Mouse (Mus musculus): Measurements from ENCODE around the gene Arap1. TPM values are rescaled to one million over a fixed set of nuclear protein-coding genes. Genes with fewer than 3 reads are reported as not detected.

The Arap1 gene
- polyA plus RNA-seq, 1 experiment, result 115 TPM

DNA sequence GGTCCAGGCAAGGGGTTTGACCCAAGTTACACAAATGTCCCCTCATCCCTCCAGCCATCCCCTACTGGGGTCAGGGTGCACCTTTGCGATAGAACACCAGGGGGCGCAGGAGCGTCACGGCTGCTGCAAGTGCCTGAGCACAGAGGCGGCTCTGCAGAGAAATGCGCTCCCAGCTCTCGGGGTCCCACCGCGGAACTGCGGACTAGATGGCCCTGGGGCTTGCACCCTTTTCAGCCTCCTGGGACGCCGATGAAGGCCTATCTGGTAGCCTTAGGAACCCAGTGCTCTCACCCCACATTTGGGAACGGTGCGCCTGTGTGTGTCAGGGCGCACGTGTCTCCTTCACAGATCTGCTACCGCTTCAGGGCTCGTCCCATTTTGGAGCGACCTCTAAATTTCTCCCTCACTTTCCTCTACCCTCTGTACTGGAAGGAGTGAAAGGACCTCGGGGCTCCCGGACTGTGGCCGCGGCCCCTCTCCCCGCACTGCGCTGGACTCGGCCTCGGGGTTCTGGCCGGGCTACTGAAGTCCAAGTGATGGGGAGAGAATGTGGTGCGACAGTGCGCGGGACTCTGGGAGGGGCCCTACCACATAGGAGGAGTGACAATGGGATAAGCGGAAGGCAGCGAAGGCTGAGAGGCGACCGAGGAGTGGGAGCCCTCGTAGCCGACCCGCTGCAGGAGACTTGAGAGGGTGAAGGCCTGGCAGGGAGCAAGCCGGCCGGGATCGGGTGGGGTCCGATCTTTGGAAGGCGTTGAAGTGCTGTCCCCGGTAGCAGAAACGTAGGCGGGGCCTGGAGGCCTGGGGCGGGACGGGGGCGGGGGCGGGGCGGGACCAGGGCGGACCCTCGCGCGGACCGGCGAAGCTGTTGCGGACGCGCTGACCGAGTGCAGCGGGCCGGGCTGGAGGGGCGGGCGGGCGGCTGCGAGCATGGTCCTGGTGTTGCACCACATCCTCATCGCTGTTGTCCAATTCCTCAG is 102.8 kb downstream of the Arap1 start:
- Histone ChIP-seq H3K4me3 (ENCODE audit: insufficient read depth, low read length) (peak overlapping the region; percentile 56), H3K27ac (ENCODE audit: insufficient read depth, low read length) (no peak overlapping the region), H3K4me1 (ENCODE audit: control insufficient read depth, insufficient read depth, low read length) (no peaks in the 10 kb centered on the region)
- TF ChIP-seq CTCF (IDR thresholded peaks at IDR 0.05; ENCODE audit: borderline replicate concordance, insufficient read depth, low read length), result peak; percentile 98
- TF ChIP-seq POLR2A (IDR thresholded peaks at IDR 0.05; ENCODE audit: low read depth, low read length), result no peak

DNA sequence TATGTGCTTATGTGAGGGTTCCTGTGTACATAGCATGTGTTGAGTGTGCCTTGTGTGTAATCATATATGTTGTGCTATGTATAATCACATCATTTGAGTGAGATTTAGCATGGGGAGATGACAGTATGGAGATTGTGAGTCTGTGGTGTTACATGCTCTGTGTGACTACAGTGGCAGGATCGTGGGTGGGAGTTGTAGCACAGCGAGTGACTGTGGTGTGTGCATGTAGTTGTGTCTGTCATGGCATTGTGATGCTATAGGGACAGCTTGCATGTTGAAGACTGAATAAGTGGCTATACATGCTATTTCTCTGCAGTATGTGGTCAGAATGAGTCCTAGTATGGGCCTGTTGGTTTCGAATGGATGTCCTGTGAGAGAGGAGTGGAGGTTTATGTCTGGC is 104.8 kb downstream of the Arap1 start:
- H3K4me1 ChIP-seq (ENCODE audit: control insufficient read depth, insufficient read depth, low read length), result no peaks in the 10 kb centered on the region
- H3K4me3 ChIP-seq (ENCODE audit: insufficient read depth, low read length), result no peak overlapping the region
- H3K27ac ChIP-seq (ENCODE audit: insufficient read depth, low read length), result no peak overlapping the region
- TF ChIP-seq CTCF (IDR thresholded peaks at IDR 0.05; ENCODE audit: borderline replicate concordance, insufficient read depth, low read length) (no peak), POLR2A (IDR thresholded peaks at IDR 0.05; ENCODE audit: low read depth, low read length) (no peak)

DNA sequence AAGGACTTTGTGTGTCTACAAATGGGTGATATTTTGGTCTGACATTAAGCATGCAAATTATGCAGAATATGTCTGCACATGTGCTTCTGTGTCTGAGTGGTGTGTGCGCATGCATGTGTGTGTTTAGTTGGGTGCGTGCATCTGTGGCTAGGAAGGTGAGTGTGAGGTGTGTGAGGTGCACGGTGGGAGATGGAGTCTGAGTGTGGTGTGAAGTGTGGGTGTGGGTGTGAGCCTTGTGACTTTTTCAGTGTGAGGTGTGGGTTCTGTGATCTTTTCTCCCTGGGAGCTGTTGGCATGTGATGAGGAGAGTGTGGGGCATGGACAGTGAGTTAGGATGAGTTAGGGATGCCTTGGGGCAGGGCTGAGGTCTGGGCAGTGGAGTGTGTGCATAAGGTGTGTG is 105.4 kb downstream of the Arap1 start:
- no peak for TF ChIP-seq CTCF (IDR thresholded peaks at IDR 0.05; ENCODE audit: borderline replicate concordance, insufficient read depth, low read length)
- no peak for TF ChIP-seq POLR2A (IDR thresholded peaks at IDR 0.05; ENCODE audit: low read depth, low read length)
- H3K4me1 ChIP-seq (ENCODE audit: control insufficient read depth, insufficient read depth, low read length), result no peaks in the 10 kb centered on the region
- H3K4me3 ChIP-seq (ENCODE audit: insufficient read depth, low read length), result no peak overlapping the region
- H3K27ac ChIP-seq (ENCODE audit: insufficient read depth, low read length), result no peak overlapping the region

DNA sequence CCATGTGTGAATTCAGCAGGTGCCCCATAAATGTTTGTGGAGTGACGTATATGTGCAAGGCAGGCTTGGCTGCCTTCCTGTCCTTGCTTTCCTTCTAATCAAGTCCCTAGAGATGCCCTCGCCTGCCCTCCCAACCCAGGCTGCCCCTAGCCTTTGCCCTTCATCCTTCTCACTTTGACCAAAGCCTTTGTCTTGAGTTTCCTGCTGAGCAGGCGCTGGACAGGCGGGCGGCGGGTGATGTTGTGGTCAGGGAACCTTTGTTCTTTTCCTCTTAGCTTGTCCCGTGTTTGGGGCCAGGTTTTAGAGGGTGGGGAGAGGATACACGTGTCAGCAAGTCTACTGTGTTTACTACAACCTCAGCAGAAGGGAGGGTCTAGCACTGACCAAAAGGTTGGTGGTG is 105.9 kb downstream of the Arap1 start:
- H3K4me3 ChIP-seq (ENCODE audit: insufficient read depth, low read length), result no peak overlapping the region
- H3K4me1 ChIP-seq (ENCODE audit: control insufficient read depth, insufficient read depth, low read length), result no peaks in the 10 kb centered on the region
- TF ChIP-seq CTCF (IDR thresholded peaks at IDR 0.05; ENCODE audit: borderline replicate concordance, insufficient read depth, low read length), result no peak
- no peak overlapping the region for H3K27ac ChIP-seq (ENCODE audit: insufficient read depth, low read length)

DNA sequence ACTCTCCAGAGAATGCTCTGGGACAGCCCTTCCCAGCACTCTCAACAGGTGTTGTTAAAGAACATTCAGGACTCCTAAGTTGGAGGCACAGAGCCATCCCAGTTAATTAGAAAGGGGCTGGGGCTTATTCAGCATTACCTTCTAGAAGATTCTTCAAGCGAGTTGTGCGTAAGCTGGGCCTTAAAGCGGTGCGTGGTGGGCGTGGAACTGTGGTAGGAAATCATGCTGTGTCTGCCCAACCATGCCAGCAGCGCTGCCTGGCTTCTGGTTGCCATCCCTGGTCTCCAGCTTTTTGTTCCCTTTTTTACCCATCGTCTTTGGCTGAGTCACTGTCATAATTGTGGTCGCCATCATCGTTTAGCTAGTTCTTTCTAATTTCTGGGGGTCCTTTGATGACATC is 106.6 kb downstream of the Arap1 start:
- Histone ChIP-seq H3K27ac (ENCODE audit: insufficient read depth, low read length) (no peak overlapping the region), H3K4me3 (ENCODE audit: insufficient read depth, low read length) (no peak overlapping the region), H3K4me1 (ENCODE audit: control insufficient read depth, insufficient read depth, low read length) (no peaks in the 10 kb centered on the region)
- TF ChIP-seq POLR2A (IDR thresholded peaks at IDR 0.05; ENCODE audit: low read depth, low read length) (no peak), CTCF (IDR thresholded peaks at IDR 0.05; ENCODE audit: borderline replicate concordance, insufficient read depth, low read length) (no peak)

DNA sequence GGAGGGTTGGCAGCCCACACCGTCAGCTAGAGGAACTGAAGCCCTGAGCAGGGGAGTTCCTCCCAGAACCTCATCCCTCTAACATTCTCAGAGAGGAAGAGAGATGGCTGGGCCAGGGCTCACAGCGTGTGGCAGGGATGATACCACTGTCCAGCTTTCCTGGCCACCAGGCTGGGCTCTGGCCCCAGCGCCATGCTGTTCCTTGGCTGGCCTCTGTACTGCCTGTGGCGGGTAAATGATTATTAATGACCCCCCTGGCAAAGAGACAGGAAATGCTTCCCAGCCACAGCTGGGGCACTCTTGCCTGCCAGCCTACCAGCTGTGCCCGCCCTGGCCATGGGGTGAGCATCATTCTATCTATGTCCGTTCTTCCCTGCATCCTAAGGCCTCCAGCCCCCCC is 107.3 kb downstream of the Arap1 start:
- no peak overlapping the region for H3K27ac ChIP-seq (ENCODE audit: insufficient read depth, low read length)
- no peaks in the 10 kb centered on the region for H3K4me1 ChIP-seq (ENCODE audit: control insufficient read depth, insufficient read depth, low read length)
- no peak overlapping the region for H3K4me3 ChIP-seq (ENCODE audit: insufficient read depth, low read length)
- TF ChIP-seq CTCF (IDR thresholded peaks at IDR 0.05; ENCODE audit: borderline replicate concordance, insufficient read depth, low read length) (no peak), POLR2A (IDR thresholded peaks at IDR 0.05; ENCODE audit: low read depth, low read length) (no peak)

DNA sequence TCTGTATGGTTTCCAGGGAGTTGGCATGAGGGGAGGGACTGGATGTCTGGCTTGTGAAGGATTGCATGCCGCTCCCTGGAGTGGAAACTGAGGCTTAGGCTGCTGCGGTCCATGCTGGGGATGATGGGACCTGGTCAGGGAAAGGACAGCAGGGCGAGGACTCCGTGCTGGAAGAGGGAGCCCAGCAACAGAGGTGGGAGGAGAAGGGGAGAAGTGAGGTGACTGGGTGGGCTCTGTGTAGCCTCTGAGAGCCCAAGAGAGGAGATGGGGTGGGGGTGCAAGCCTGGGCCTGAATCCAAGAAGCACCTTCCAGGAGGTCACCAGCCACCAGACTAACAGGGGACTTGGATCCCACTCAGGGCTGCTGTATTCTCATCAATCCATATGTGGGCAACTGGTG is 108.5 kb downstream of the Arap1 start:
- no peak overlapping the region for H3K27ac ChIP-seq (ENCODE audit: insufficient read depth, low read length)
- H3K4me3 ChIP-seq (ENCODE audit: insufficient read depth, low read length), result no peak overlapping the region
- no peak for TF ChIP-seq CTCF (IDR thresholded peaks at IDR 0.05; ENCODE audit: borderline replicate concordance, insufficient read depth, low read length)
- TF ChIP-seq POLR2A (IDR thresholded peaks at IDR 0.05; ENCODE audit: low read depth, low read length), result no peak
- H3K4me1 ChIP-seq (ENCODE audit: control insufficient read depth, insufficient read depth, low read length), result no peaks in the 10 kb centered on the region

DNA sequence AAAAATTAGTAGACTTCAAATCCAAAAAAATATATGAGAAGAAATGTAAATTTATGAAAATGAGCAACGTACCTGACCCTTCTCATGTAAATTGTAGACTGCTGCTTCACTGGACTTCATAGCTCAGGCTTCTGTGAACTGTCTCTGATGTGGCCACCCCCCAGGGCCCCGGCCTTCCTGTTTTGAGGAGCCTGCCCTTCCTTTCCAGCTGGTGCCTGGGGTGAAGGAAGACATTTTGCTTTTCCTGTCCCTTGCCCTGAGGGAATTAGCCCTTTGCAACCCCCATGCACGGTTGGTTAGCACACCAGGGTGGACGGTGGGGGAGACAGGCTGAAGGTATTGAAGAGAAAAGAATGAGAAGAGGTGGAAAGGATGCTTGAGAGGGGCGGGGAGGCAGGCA is 108.9 kb downstream of the Arap1 start:
- H3K4me3 ChIP-seq (ENCODE audit: insufficient read depth, low read length), result no peak overlapping the region
- TF ChIP-seq CTCF (IDR thresholded peaks at IDR 0.05; ENCODE audit: borderline replicate concordance, insufficient read depth, low read length), result no peak
- TF ChIP-seq POLR2A (IDR thresholded peaks at IDR 0.05; ENCODE audit: low read depth, low read length), result no peak
- H3K27ac ChIP-seq (ENCODE audit: insufficient read depth, low read length), result no peak overlapping the region
- H3K4me1 ChIP-seq (ENCODE audit: control insufficient read depth, insufficient read depth, low read length), result no peaks in the 10 kb centered on the region

DNA sequence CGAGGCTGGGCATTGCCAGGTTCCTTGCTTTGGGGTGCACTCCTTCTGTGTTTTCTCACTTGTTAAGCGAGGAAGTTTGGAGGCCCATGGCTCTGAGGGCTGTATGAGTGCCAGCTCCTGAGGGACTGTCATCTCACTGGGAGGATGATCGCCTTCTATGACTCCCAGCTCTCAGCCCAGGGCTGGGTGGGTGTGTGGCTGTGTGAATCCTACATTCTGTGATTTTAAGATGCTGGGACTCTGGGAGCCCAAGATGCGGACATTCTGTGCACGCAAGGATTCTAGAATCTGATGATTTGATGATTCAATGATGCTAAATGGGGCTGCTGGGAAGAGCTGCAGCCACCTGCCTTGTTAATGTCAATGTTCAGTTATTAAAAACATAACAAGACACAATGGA is 109.4 kb downstream of the Arap1 start:
- TF ChIP-seq CTCF (IDR thresholded peaks at IDR 0.05; ENCODE audit: borderline replicate concordance, insufficient read depth, low read length) (no peak), POLR2A (IDR thresholded peaks at IDR 0.05; ENCODE audit: low read depth, low read length) (no peak)

DNA sequence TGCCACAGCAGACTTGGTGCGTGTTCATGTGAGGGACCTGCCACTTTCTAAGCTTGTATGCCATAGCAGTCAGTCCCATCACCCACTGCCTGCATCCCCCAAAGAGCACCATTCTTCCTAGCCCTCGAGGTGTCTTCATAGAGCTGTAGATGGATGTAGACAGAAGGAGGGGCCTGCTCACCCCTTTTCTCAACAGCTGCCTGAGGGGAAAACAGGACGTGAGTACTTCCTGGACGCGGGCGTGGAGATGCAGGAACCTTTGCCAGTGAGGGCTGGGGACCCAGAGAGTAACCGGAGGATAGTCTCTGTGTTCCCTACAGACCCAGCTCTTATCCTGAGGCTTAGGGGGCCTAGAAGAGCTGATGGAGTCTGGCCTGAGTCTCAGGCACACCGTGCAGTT is 109.9 kb downstream of the Arap1 start:
- Histone ChIP-seq H3K4me1 (ENCODE audit: control insufficient read depth, insufficient read depth, low read length) (no peaks in the 10 kb centered on the region), H3K27ac (ENCODE audit: insufficient read depth, low read length) (no peak overlapping the region), H3K4me3 (ENCODE audit: insufficient read depth, low read length) (no peak overlapping the region)
- TF ChIP-seq POLR2A (IDR thresholded peaks at IDR 0.05; ENCODE audit: low read depth, low read length), result no peak
- TF ChIP-seq CTCF (IDR thresholded peaks at IDR 0.05; ENCODE audit: borderline replicate concordance, insufficient read depth, low read length), result no peak

More for the DNA sequence above, 109.4 kb downstream of the Arap1 start:
- Histone ChIP-seq H3K27ac (ENCODE audit: insufficient read depth, low read length) (no peak overlapping the region), H3K4me3 (ENCODE audit: insufficient read depth, low read length) (no peak overlapping the region), H3K4me1 (ENCODE audit: control insufficient read depth, insufficient read depth, low read length) (no peaks in the 10 kb centered on the region)

All from embryonic fibroblast, embryonic 13.5 days (primary cell).